Mouse (Mus musculus) spleen, postnatal 10 days (tissue): ENCODE measurements at regions not wholly inside any gene's neighbourhood (a gene's known extent, or its start where the extent isn't known, plus 50 kb on each side); places are given as distances from the start of the nearest gene placed in this dataset.

Source experiments
- DNase-seq, 2 experiments: peaks; one replicate each; pipeline ENCODE4 v3.0.0; 2021 to 2022; ENCODE audit warnings: low spot score in 2 of 2

DNA sequence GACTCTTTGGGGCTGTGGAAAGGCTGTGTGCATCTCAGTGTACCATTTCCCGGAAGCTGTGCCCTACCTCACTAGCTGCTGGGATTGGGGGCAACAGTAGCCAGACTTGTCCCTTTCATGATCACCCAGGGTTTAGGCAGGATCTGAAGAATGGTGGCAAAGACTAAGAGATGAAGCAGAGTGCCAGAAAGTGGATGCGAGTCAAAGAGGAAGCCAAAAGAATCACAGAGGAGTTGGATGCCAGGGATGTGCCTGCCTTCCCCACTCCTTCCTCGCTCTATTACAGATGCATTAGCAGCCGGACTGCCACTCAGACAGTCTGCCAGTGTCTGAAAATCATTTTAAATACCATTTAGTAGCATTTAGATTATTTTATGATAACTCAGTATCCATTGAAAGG lies 271.5 kb upstream of the Slc24a2 start:
- no peak for DNase-seq

DNA sequence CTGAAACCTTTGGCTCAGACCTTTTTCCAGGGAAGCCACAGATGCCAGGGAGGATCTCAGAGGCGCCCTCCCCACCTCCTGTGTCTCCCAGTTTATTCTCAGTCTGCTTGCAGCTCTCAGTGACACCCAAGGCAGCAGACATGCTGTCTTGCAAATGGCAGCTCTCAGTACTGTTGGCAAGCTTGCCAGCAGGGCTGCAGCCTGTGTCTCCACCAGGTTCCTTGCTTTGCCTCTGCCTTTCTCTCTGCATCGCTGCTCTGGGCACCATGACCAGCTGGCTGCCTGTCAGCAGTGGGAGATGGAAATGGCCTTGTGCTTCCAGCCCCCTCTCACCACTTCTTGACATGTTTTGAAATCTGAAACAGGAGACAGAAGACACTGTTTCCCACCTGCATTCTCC lies 270.2 kb upstream of the Slc24a2 start:
- DNase-seq = no peak

DNA sequence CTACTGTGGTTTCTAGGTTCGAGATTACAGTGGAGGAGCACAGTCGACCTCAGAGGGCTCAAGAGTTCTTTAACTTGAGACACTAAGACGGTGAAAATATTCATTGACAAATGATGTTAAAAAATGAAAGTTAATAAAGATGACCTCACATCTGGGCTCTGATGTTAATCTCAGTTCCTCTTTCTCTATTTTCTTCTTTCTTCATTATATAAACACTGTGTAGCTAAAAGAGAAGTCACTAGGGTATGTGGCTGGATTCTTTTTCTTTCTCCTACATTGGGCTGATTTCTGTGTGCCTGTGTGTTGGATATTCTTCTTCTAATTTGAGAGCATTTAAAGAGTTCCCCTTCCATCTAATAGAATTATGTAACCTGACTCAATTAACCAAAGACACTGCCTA lies 257.5 kb upstream of the Slc24a2 start:
- no peak for DNase-seq

DNA sequence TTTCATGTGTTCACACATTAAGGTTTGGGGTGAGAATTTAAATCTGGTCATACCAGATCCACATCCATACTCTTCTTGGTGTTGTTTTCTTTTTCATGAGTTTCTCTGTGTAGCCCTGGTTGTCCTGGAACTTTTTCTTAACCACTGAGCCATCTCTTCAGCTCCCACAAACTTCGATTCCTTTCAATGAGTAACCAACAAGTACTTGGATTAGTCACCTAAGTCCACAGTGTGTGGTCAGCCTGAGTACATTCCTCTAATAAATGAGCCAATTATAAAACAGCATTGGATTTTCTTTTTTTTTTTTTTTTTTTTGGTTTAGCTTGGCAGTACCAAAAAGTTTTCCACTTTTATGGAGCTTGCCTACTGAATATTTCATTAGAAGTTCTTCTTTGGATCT lies 245.3 kb upstream of the Slc24a2 start:
- DNase-seq = no peak

DNA sequence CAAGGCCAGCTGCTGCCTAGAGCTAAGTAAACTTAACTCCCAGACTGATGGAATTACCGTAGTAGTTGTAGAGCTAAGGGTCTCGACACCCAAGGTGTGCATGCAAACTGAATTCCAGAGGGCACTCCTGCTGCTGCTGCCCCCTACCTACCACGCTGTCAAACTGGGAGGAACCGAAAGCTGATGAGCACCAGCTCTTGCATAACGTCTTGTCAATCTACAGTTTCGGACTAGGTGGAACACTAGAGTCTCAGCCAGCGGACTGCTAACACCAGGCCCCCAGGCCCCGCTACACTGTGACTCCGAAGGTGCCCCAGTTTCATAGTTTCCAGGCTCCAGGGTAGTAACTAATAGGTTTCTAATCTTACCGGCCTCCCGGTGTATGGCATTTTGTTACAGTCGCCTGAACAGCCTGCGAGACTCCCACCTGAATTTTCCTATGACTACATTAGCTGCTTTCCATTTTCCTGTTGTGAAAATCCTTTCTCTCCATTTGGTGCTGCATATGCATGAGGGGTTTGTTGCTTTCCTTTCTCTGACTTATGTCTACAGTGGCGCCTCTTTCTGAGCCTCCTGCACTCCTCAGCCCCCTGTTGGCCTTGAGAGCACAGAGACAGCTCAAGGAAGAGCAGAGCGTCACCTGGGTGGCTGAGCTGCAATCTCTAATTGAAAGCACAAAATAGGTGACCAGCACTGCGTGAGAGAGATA lies 243.2 kb upstream of the Slc24a2 start:
- DNase-seq = no peak

DNA sequence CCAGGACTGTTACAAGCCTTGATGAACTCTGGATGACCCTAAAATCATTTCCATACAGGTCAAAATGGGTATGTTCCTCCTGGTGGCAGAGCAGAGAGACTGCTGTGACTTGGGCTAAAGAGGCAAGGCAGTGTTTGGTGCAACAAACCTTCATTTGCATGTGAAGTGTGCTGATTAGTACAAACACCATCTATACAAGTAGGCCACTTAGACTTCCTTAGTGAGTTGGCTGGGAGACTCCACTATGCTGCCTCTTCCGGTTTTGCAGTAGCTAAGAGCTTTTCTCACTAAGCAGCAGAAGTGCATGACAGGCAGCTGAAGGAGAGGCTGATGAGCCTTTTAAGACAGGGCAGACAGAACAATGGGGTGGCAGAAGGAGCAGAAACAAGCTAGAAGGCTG lies 242.5 kb upstream of the Slc24a2 start:
- DNase-seq = no peak

DNA sequence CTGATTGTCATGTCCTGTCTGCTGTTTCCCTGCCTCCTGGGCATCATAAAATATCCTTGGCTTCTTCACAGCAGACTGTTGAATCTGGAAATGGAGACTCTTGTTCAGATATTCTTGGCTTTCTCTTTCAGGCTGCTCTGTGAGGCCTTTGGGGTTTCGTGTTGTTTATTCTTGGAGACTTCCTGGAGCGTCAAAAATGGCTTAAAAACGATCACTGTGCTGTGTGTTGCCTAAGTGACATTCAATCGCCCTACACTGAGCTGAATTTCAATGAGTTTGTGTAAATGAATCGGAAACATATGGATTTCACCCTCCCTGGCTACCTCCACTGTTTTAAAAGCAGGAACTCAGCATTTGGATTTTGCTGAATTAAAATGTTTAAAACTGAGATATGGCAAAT lies 241.1 kb upstream of the Slc24a2 start:
- no peak for DNase-seq

DNA sequence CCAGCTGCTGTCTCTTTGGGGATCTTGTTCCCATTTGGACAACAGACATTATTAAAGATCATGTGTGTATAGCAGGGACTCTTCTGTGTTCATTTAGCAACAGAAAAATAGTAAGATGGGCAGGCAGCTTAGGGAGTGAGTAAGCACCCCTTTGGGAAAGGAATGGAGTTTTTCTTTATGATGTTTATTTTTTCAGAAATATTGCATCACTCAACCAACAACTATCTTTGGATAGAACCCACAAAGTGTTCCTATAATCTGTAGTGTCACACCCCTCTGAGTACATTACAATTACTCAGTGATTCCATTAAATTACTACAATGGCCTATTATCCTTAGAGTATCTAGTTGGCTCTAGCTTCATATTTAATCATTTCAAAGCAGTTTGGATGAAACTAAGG lies 237.3 kb upstream of the Slc24a2 start:
- DNase-seq = no peak

DNA sequence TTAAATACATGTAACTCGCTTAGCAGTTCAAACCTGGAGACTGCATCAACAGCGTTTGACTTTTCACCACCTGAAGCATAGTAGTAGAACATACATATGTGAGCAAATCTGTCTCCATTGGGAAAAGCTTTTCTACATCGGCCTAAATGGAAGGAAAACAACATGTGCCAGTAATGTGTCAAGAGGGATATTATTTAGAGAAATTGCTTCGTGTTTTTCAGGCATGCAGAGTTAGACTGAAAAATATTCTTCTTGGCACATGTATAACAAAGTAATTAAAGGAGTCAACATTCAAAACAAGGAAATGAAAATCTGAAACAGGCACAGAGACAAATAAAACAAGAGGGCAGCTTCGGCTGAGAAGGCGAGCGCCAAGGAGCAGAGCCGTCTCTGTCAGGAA lies 236.7 kb upstream of the Slc24a2 start:
- no peak for DNase-seq

DNA sequence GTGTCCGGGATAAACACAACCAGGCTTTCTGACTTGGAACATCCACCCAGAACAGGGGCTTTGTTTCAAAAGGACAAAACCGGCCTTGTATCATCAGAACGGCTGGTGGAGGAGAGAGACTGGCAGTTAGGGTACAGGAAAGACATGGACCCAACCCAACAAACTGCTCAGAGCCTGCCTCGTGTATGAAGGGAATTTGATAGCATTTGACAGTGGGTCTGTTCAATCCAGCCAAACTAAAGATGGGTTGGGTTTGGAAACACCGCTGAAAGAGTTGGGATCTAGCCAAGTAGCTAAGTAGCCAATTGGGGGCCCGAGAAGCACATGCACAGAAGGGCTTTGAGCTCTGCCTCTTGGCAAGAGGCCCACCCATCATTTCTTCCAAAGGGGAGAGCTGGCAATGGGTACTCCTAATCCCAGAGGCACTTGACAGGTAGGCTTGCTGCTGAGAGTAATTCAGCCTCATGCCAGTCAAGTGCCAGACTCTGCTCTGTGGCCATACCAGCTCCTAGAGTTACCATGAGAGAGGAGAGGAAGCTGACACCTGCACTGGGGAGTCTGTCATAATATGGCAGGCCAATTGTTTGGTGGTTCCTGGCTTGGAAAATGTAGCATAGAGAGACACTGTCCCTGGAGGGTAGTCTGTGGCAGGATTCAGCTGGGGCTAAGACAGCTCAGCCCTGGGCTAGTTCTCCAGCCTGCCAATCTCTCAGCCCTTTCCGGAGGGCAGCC lies 231.1 kb upstream of the Slc24a2 start:
- DNase-seq = no peak

DNA sequence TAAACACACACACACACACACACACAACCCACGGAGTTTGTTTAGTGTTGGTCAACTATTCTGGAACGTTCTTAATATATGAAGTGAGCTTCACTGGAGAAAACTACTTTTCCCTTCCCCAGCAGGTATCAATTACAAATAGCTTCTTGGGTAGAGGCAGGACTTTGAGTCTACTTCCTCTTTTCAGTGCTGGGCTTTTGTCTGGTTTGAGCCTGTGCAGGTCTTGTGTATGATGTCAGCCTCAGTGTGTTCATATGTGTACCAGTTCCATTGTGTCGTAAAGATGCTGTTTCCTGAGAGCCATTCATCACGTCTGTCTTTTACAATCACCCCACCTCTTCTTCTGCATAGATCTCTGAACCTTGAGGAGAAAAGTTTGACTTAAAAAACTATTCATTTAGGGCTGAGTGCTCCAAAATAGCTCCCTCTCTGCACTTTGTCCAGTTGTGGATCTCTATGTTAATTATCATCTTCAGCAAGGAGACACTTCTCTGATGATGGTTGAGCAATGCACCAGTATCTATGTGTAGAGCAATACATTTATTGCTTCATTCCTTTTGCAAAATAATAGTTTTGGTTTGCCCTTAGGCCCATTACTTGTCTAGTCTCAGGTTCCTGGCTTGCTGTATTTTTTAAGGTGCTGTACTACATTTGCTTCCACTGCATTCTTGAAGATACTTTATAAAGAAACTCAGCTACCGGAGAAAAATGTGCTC lies 225.7 kb upstream of the Slc24a2 start:
- no peak for DNase-seq

DNA sequence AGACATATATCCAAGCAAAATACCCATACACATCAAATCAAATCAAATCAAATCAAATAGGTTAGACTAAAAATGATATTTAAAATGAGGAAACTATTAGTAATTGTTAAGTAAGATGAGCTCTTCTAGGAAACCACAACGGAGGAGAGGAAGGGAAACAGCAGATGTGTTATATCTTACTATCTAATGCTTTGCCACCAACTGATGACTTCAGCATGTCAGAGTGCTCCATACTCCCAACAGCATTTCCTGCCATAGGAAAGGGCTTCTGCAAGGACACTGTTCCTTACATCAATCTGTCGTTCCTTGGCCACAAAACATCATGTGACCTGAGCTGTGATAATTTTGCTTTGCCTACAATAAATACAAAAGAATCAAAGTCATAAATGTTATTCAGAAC lies 221.8 kb upstream of the Slc24a2 start:
- DNase-seq = no peak

DNA sequence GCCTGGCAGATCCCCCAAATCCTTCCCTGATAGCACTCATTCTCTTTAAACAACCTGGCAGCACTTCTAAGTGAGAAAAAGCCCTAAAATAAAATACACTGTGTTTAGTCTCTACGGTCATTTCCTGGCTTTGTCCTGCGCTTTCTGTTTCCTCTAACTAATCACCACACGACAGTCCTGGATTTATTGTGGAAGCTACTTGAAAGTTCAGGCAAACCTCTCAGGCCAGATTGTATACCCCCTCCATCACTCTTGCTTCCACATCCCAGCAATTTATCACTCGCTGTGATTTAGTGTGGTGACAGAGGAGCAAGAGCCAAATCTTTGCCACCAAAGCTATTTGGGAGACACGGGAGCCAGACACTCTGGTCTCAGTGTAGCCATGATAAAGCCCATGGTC lies 221.0 kb upstream of the Slc24a2 start:
- no peak for DNase-seq

DNA sequence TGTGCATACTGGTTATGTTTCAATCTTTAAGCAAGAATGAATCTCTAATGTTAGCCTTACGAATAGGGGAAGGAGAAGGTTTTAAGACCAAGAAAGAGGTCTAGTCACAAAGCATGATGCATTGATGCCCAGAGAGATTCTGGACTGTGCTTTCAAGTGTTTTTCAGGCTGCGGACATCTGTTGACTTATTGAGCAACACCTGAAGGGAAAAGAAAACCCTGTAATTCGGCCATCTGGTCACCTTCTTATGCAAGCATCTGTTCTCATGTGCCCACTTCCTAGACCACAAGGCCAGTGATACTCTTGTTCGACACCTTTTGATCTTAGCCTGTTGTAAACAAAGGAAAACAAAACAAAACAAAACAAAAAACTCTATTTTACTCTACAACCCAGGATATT lies 218.1 kb upstream of the Slc24a2 start:
- DNase-seq = no peak

DNA sequence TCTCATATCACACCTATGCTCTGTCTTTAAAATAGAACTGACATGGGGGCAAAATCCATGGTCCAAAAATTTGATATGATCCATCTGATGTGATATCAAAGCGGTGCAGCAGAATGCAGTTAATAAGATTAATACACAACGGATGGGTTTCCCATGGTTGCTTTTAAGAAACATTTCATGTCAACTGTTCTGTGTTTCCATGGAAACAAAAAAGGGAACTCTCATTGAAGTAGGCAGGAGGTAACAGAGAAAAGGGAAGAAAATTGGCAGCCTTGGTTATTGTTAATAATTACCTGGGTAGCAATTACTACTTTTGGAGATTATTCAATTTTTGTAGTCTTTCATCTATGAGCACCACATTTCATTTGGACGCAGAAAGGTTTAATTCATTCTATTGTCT lies 216.6 kb upstream of the Slc24a2 start:
- DNase-seq = no peak

DNA sequence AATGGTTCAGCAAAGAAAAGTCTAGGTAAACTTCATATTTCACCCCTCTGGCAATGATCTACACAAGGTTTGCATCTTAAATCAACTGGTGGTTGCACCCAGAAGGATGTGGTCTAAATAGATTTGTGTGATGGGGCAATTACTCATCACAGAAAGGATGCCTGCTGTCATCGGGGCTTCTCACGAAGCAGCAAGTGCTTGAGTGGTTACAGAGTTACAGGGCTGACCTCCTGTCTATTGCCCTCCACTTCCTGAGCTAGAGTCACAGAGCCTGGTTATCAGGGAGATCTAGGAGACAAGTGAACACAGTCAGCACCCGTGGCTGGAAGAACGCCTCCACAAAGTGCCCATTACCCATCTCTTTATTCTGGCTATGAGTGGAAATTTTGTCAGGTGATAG lies 203.9 kb upstream of the Slc24a2 start:
- no peak for DNase-seq

DNA sequence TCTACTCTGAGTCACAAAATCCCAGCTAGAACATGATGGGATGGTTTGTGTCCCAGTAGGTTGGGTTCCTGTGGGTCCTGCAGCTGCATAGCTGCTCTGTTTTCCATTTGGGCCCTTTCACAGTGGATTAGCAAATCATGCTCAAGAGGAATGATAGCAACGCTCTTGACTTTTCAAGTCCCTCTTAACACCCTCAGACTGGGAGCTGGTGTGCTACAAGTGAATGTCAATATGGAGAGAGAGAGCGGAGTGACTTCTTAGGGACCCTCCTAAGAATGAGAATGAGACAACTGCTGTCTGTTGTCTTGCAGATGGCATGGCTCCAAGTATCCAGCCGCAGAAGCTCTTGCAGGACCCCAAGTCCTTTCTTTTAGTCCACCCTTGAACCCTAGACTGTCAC lies 198.1 kb upstream of the Slc24a2 start:
- DNase-seq = no peak

DNA sequence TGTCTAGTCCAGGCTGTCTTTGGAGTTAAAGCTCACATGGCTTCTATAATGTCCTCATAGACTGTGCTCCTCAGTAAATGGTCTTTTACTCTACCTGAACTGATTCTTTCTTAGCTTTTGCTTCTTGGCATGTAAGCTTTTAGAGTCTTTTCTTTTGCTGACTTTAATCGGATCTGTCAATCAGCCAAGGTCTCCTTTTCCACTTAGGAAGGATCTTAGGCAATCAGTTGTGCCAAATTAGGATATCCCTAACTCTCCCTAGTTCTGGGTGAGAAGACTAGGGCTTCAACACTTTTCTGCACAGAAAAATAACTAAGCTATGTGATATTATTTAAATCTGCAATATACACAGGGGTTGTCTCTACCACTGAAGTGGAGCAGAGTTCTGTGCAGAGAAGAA lies 193.8 kb upstream of the Slc24a2 start:
- DNase-seq = no peak

DNA sequence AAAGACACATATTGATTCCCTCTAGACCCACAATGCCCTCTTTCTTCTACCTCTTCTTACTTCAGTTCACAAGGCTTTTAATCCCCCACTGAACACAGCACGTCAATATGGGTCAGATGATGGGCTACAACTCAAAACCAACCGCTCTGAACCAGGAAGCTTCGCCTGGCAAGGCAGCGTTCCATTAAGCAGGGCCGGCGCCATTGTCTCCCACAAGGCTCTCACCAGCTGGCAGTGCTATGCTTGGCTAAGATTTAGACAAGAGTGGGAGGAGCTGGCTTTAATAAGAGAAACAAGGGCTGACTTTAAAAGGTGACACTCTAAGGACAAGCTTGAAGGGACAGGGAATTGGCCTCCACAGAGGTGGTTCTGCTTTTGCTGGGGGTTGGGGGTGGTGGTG lies 192.3 kb upstream of the Slc24a2 start:
- DNase-seq = no peak

DNA sequence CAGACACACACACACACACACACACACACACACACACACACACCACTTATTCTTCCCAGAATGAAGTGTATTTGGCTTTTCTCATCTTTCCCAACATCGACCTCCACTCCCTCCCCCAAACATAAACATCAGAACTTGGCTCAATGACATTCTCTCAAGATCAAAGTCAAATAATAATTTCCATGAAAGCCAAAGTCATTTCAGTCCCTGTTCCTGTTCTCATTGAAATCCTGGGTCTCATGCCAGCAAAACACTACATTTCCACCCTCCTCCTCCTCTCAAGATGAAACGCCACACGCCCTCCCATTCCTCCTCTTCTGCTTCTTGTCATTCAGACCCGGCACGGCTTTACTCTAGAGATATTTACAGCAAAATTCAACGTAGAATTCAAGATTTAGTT lies 173.1 kb upstream of the Slc24a2 start:
- no peak for DNase-seq

DNA sequence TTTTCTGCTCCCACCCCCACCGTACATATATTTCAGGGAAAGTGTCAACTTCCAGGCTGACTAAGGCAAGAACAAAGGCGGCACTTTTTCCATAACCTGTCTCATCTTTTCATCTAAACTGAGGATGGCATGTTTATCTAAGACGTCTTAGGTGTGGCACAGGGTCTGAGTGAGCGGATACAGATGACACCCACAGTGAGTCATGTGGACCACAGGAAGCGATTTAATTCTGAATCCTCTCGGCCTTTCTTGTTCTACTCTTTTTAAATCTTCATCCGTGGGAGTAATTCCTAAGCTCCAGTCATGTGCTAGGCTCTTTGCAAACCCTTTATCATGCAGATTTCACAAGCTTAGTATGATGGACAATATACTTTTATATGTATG lies 171.9 kb upstream of the Slc24a2 start:
- DNase-seq = no peak

DNA sequence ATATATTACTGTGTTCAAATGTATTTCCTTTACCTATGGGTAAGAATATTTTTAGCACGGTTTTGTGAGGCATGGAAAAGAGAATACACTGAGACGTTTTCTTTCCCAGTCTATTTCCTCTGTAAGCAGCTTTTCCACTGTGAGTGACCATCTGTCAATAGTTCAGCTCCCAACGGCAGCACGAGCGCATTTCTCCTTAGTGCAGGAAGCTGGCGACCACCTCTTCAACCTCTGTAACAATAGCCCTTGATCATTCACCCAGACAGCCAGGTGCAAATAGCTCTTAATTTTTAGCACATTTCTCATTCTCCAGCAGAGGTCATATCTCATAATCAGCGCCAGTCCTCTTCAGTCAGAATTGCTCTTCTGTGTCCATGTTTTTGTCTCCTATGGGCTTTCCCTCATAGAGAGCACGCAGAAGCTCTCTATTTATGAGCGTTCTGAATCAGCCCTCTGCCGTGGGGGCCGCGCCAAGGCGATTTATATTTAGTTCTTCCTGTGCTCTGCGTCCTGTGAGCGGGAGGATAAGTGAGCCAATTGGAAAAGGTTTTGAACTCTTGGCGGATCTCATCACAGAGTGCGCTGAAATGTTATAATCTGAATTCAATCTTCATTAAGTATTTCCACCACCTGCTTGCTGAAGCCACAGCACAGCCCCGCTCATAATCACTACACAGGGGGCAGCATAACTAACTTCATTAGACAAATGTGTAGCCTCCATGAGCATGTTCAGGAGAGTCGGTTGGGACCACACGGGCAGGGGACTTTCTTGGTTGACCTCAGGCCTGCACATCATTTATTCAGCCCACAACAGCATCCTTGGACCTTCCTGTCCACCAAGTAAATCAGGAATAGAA lies 171.3 kb upstream of the Slc24a2 start:
- DNase-seq = no peak
